Mouse (Mus musculus): ENCODE measurements around the gene Lzts2.

Gene Lzts2

GRCm38 (mm10) chr19:45014335-45014971 lies at the start of gene Lzts2:
Gene Lzts2, plus strand, starts transcription at chr19:45014414.
- CTCF ChIA-PET = interaction anchor here (0.6 to 4.6 kb wide), 3 partner anchors 14 to 1142 kb away, joined by 3 to 29 read pairs (median 5); no protein-coding TSS in a partner anchor

- CTCF ChIA-PET = no interaction called here
These were observed 48.2 kb upstream of the Lzts2 start for GRCm38 (mm10) chr19:44965978-44966377.

GRCm38 (mm10) chr19:44968329-44968728 lies 45.9 kb upstream of the Lzts2 start:
- CTCF ChIA-PET = no interaction called here

GRCm38 (mm10) chr19:44976636-44977035 lies 37.6 kb upstream of the Lzts2 start:
- CTCF ChIA-PET = no interaction called here

GRCm38 (mm10) chr19:44977148-44977547 lies 37.1 kb upstream of the Lzts2 start:
- CTCF ChIA-PET = interaction anchor here (0.5 kb wide), 1 partner anchor 133 kb away, joined by 3 read pairs; no protein-coding TSS in a partner anchor

GRCm38 (mm10) chr19:44980787-44981186 lies 33.4 kb upstream of the Lzts2 start:
- CTCF ChIA-PET = no interaction called here

- CTCF ChIA-PET = no interaction called here
These were observed 31.6 kb upstream of the Lzts2 start for GRCm38 (mm10) chr19:44982477-44983115.

- CTCF ChIA-PET = interaction anchor here (0.6 kb wide), 1 partner anchor 727 kb away, joined by 6 read pairs; no protein-coding TSS in a partner anchor
These were observed 30.8 kb upstream of the Lzts2 start for GRCm38 (mm10) chr19:44983366-44983765.

GRCm38 (mm10) chr19:44984420-44984819 lies 29.8 kb upstream of the Lzts2 start:
- CTCF ChIA-PET = no interaction called here

- CTCF ChIA-PET = no interaction called here
These were observed 28.8 kb upstream of the Lzts2 start for GRCm38 (mm10) chr19:44985159-44985988.

- CTCF ChIA-PET = no interaction called here
These were observed 27.2 kb upstream of the Lzts2 start for GRCm38 (mm10) chr19:44987004-44987403.

GRCm38 (mm10) chr19:44987851-44988250 lies 26.4 kb upstream of the Lzts2 start:
- CTCF ChIA-PET = no interaction called here

GRCm38 (mm10) chr19:44988321-44988720 lies 25.9 kb upstream of the Lzts2 start:
- CTCF ChIA-PET = no interaction called here

- CTCF ChIA-PET = no interaction called here
These were observed 25.2 kb upstream of the Lzts2 start, which contains the start of gene Sema4g for GRCm38 (mm10) chr19:44988831-44989566. Gene Sema4g, plus strand, starts transcription at chr19:44989101.

GRCm38 (mm10) chr19:44989567-44990495 lies 24.4 kb upstream of the Lzts2 start:
- CTCF ChIA-PET = no interaction called here

GRCm38 (mm10) chr19:44991031-44991430 lies 23.2 kb upstream of the Lzts2 start:
- CTCF ChIA-PET = no interaction called here

GRCm38 (mm10) chr19:44992246-44992645 lies 22.0 kb upstream of the Lzts2 start:
- CTCF ChIA-PET = no interaction called here

- CTCF ChIA-PET = no interaction called here
These were observed 21.5 kb upstream of the Lzts2 start for GRCm38 (mm10) chr19:44992712-44993111.

- CTCF ChIA-PET = no interaction called here
These were observed 16.4 kb upstream of the Lzts2 start for GRCm38 (mm10) chr19:44997786-44998185.

GRCm38 (mm10) chr19:44999647-45000046 lies 14.6 kb upstream of the Lzts2 start:
- CTCF ChIA-PET = no interaction called here

- CTCF ChIA-PET = interaction anchor here (0.6 kb wide), 1 partner anchor 125 kb away, joined by 8 read pairs; no protein-coding TSS in a partner anchor
These were observed 11.9 kb upstream of the Lzts2 start for GRCm38 (mm10) chr19:45002301-45002700.

All from spleen, embryonic (tissue).